Mouse (Mus musculus): ENCODE results near the gene Chst1.

DNA sequence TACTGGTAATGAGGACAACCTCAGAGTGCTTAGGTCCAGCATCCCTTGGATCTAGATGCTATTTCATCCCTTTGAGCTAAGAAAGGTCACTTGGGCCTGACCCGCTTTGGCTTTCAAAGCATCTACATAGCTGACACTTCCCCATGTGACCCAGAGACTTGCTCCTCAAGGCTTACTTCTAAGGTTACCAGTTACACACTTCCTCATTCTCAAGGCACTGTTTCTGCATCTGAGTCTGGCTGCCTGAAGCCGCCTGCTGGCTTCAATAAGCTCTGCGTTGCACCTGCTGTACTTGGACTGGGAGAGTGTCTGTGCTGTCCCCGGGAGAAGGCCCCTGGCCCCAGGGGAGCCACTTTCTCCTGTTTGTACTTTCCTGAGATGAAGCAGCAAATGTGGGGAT is 36.6 kb upstream of the Chst1 start:
- TF ChIP-seq POLR2A (IDR thresholded peaks at IDR 0.05; ENCODE audit: low read depth, low read length) (no peak), CTCF (conservative IDR thresholded peaks at IDR 0.05 in 1 of 2, IDR thresholded peaks at IDR 0.05 in 1 of 2; ENCODE audit: low read depth in 2 of 2, low read length in 2 of 2) (peak in 1 of 2 experiments; percentile 62; a peak in 2 of 4 replicates), CHD2 (IDR thresholded peaks at IDR 0.05; ENCODE audit: low read length) (no peak), ZMIZ1 (IDR thresholded peaks at IDR 0.05; ENCODE audit: low read depth, low read length) (no peak), HCFC1 (IDR thresholded peaks at IDR 0.05; ENCODE audit: low read depth, low read length) (no peak), MEF2A (IDR thresholded peaks at IDR 0.05; ENCODE audit: borderline replicate concordance, low read depth, low read length) (no peak), ETS1 (conservative IDR thresholded peaks at IDR 0.05; ENCODE audit: low read depth, low read length) (no peak), JUND (conservative IDR thresholded peaks at IDR 0.05; ENCODE audit: low read depth, low read length) (no peak)
